Mouse (Mus musculus) heart, embryonic 13.5 days (tissue): ENCODE measurements around the gene Gns. TPM values are rescaled to one million over a fixed set of nuclear protein-coding genes. Genes with fewer than 3 reads are reported as not detected.

Source experiments
- ATAC-seq: fragments of 200-750 bp; cut with Nextera tagmentation; 2 replicates; pipeline ENCODE4 v1.8.0; 2017; ENCODE audit warnings: moderate TSS enrichment; ENCODE audit not compliant: insufficient number of reproducible peaks, low FRiP score, low TSS enrichment; ENCODE audit errors: extremely low read depth
- H3K27ac ChIP-seq: fragments of 300-500 bp; sonication (generic); replicated peaks from 2 replicates; pipeline ENCODE4 v1.5.1; 2015; ENCODE audit warnings: moderate library complexity, mild to moderate bottlenecking, inconsistent platforms
- H3K27me3 ChIP-seq: fragments of 300-500 bp; sonication (generic); replicated peaks from 2 replicates; pipeline ENCODE4 v1.6.1; 2015; ENCODE audit warnings: mild to moderate bottlenecking, inconsistent platforms
- H3K36me3 ChIP-seq: fragments of 300-500 bp; sonication (generic); 2 replicates; pipeline ENCODE4 v1.6.1; 2015; ENCODE audit warnings: mild to moderate bottlenecking, inconsistent platforms
- H3K4me1 ChIP-seq: fragments of 300-500 bp; sonication (generic); 2 replicates; pipeline ENCODE4 v1.6.1; 2015; ENCODE audit warnings: inconsistent platforms
- H3K4me2 ChIP-seq: fragments of 300-500 bp; sonication (generic); 2 replicates; pipeline ENCODE4 v1.6.1; 2015; ENCODE audit warnings: inconsistent platforms, mild to moderate bottlenecking, moderate library complexity
- H3K4me3 ChIP-seq: fragments of 300-500 bp; sonication (generic); 2 replicates; pipeline ENCODE4 v1.5.1; 2015; ENCODE audit warnings: moderate library complexity, mild to moderate bottlenecking, inconsistent platforms
- H3K9ac ChIP-seq: fragments of 300-500 bp; sonication (generic); 2 replicates; pipeline ENCODE4 v1.6.1; 2015; ENCODE audit warnings: inconsistent platforms, mild to moderate bottlenecking, moderate library complexity
- H3K9me3 ChIP-seq: fragments of 300-500 bp; sonication (generic); 2 replicates; pipeline ENCODE4 v1.6.1; 2016; ENCODE audit warnings: inconsistent platforms
- WGBS: fragments of 180-500 bp; shearing (Covaris S2); methylation state at CpG from one replicate; pipeline ENCODE4 v1.1.7; 2015; ENCODE audit warnings: mixed read lengths; 5-methylcytosine and 5-hydroxymethylcytosine counted together
- polyA plus RNA-seq: library from polyadenylated mRNA; unstranded; fragments of >200 nt; fragmentation: Nextera tagmentation; extraction: Ambion mirVana; gene quantifications from 2 replicates; pipeline ENCODE4 v1.2.1, GENCODE M21; 2015

Gns gene
- polyA plus RNA-seq, 1 experiment from 2014 or later, result 30.4 TPM

GRCm38 (mm10) chr10:121381280-121381679 lies 16.4 kb downstream of the Gns start:
- no peak for ATAC-seq
- Histone ChIP-seq H3K36me3 (peaks cover 93% of the 10 kb centered on the region), H3K4me1 (peaks cover 15% of the 10 kb centered on the region), H3K27me3 (no peaks in the 10 kb centered on the region), H3K4me2 (no peak overlapping the region), H3K4me3 (no peak overlapping the region), H3K9me3 (no peaks in the 10 kb centered on the region), H3K9ac (no peak overlapping the region), H3K27ac (no peak overlapping the region)
- WGBS, result 79% methylated on average over 18 of the region's 18 CpGs

- no peaks in the 10 kb centered on the region for H3K9me3 ChIP-seq
- peaks cover 82% of the 10 kb centered on the region for H3K36me3 ChIP-seq
- no peak overlapping the region for H3K27ac ChIP-seq
- ATAC-seq, result no peak
- H3K4me1 ChIP-seq, result peaks cover 30% of the 10 kb centered on the region
- no peaks in the 10 kb centered on the region for H3K27me3 ChIP-seq
- H3K4me3 ChIP-seq, result no peak overlapping the region
- H3K9ac ChIP-seq, result no peak overlapping the region
- no peak overlapping the region for H3K4me2 ChIP-seq
- 90% methylated on average over 13 of the region's 13 CpGs for WGBS
These were observed 19.8 kb downstream of the Gns start for GRCm38 (mm10) chr10:121384710-121385109.

- Histone ChIP-seq H3K9ac (peak overlapping the region; percentile 62; the same call in 1 of the 2 replicates), H3K4me3 (no peak overlapping the region), H3K4me2 (no peak overlapping the region), H3K27ac (peak overlapping the region; percentile 70; the same call in 1 of the 2 replicates), H3K27me3 (no peaks in the 10 kb centered on the region), H3K36me3 (peaks cover 83% of the 10 kb centered on the region), H3K9me3 (no peaks in the 10 kb centered on the region), H3K4me1 (peaks cover 30% of the 10 kb centered on the region)
- no peak for ATAC-seq
- WGBS, result 84% methylated on average over 6 of the region's 6 CpGs
These were observed 20.8 kb downstream of the Gns start for GRCm38 (mm10) chr10:121385695-121386094.

GRCm38 (mm10) chr10:121386347-121386746 lies 21.5 kb downstream of the Gns start:
- no peaks in the 10 kb centered on the region for H3K27me3 ChIP-seq
- peaks cover 83% of the 10 kb centered on the region for H3K36me3 ChIP-seq
- no peaks in the 10 kb centered on the region for H3K9me3 ChIP-seq
- H3K4me2 ChIP-seq, result peak overlapping the region; percentile 43
- peaks cover 30% of the 10 kb centered on the region for H3K4me1 ChIP-seq
- peak overlapping the region; percentile 70 for H3K27ac ChIP-seq
- peak overlapping the region; percentile 62; the same call in 1 of the 2 replicates for H3K9ac ChIP-seq
- no peak overlapping the region for H3K4me3 ChIP-seq
- ATAC-seq, result 0 out of 2 replicates have a peak, but pooled peaks have one; percentile 28
- 19% methylated on average over 9 of the region's 9 CpGs for WGBS

GRCm38 (mm10) chr10:121390602-121391001 lies 25.7 kb downstream of the Gns start:
- Histone ChIP-seq H3K9ac (no peak overlapping the region), H3K36me3 (peaks cover 82% of the 10 kb centered on the region), H3K4me1 (peaks cover 37% of the 10 kb centered on the region), H3K4me2 (no peak overlapping the region), H3K27ac (no peak overlapping the region), H3K4me3 (no peak overlapping the region), H3K27me3 (no peaks in the 10 kb centered on the region), H3K9me3 (no peaks in the 10 kb centered on the region)
- ATAC-seq, result no peak
- 67% methylated on average over 10 of the region's 10 CpGs for WGBS

- H3K27ac ChIP-seq, result no peak overlapping the region
- H3K27me3 ChIP-seq, result no peaks in the 10 kb centered on the region
- H3K9ac ChIP-seq, result no peak overlapping the region
- H3K4me1 ChIP-seq, result peaks cover 29% of the 10 kb centered on the region
- ATAC-seq, result no peak
- 92% methylated on average over 8 of the region's 8 CpGs for WGBS
- H3K4me3 ChIP-seq, result no peak overlapping the region
- no peaks in the 10 kb centered on the region for H3K9me3 ChIP-seq
- no peak overlapping the region for H3K4me2 ChIP-seq
- H3K36me3 ChIP-seq, result peaks cover 94% of the 10 kb centered on the region
These were observed 27.0 kb downstream of the Gns start for GRCm38 (mm10) chr10:121391901-121392300.

GRCm38 (mm10) chr10:121394270-121394669 lies 29.4 kb downstream of the Gns start:
- Histone ChIP-seq H3K27me3 (no peaks in the 10 kb centered on the region), H3K9me3 (no peaks in the 10 kb centered on the region), H3K9ac (0 out of 2 replicates have a peak overlapping the region, but pooled peaks have one; percentile 33), H3K36me3 (peaks cover 79% of the 10 kb centered on the region), H3K4me2 (no peak overlapping the region), H3K27ac (no peak overlapping the region), H3K4me3 (no peak overlapping the region), H3K4me1 (peaks cover 21% of the 10 kb centered on the region)
- ATAC-seq, result no peak
- WGBS, result 72% methylated on average over 6 of the region's 6 CpGs

- Histone ChIP-seq H3K4me3 (no peak overlapping the region), H3K9ac (peak overlapping the region; percentile 33; the same call in 1 of the 2 replicates), H3K27ac (no peak overlapping the region), H3K27me3 (no peaks in the 10 kb centered on the region), H3K9me3 (no peaks in the 10 kb centered on the region), H3K4me1 (peaks cover 21% of the 10 kb centered on the region), H3K4me2 (no peak overlapping the region), H3K36me3 (peaks cover 73% of the 10 kb centered on the region)
- ATAC-seq, result no peak
- 66% methylated on average over 18 of the region's 18 CpGs for WGBS
These were observed 30.0 kb downstream of the Gns start for GRCm38 (mm10) chr10:121394789-121395325.

- no peak for ATAC-seq
- WGBS, result 58% methylated on average over 20 of the region's 20 CpGs
- H3K36me3 ChIP-seq, result peaks cover 65% of the 10 kb centered on the region
- H3K4me2 ChIP-seq, result no peak overlapping the region
- H3K4me1 ChIP-seq, result peaks cover 21% of the 10 kb centered on the region
- H3K27me3 ChIP-seq, result no peaks in the 10 kb centered on the region
- H3K9me3 ChIP-seq, result no peaks in the 10 kb centered on the region
- H3K27ac ChIP-seq, result 0 out of 2 replicates have a peak overlapping the region, but pooled peaks have one; percentile 3
- H3K9ac ChIP-seq, result 0 out of 2 replicates have a peak overlapping the region, but pooled peaks have one; percentile 37
- no peak overlapping the region for H3K4me3 ChIP-seq
These were observed 30.8 kb downstream of the Gns start for GRCm38 (mm10) chr10:121395542-121396176.

GRCm38 (mm10) chr10:121398599-121398998 lies 33.7 kb downstream of the Gns start:
- 81% methylated on average over 7 of the region's 7 CpGs for WGBS
- no peak overlapping the region for H3K4me2 ChIP-seq
- no peak overlapping the region for H3K4me3 ChIP-seq
- H3K9me3 ChIP-seq, result no peaks in the 10 kb centered on the region
- H3K9ac ChIP-seq, result no peak overlapping the region
- H3K27ac ChIP-seq, result no peak overlapping the region
- H3K27me3 ChIP-seq, result no peaks in the 10 kb centered on the region
- peaks cover 21% of the 10 kb centered on the region for H3K4me1 ChIP-seq
- ATAC-seq, result no peak
- peaks cover 44% of the 10 kb centered on the region for H3K36me3 ChIP-seq

- 73% methylated on average over 7 of the region's 7 CpGs for WGBS
- H3K27ac ChIP-seq, result no peak overlapping the region
- no peak overlapping the region for H3K4me2 ChIP-seq
These were observed 36.1 kb downstream of the Gns start for GRCm38 (mm10) chr10:121401005-121401404.

GRCm38 (mm10) chr10:121403104-121403503 lies 38.2 kb downstream of the Gns start:
- H3K36me3 ChIP-seq, result peaks cover 9% of the 10 kb centered on the region
- ATAC-seq, result no peak
- WGBS, result 52% methylated on average over 9 of the region's 9 CpGs
- H3K27ac ChIP-seq, result no peak overlapping the region
- H3K4me1 ChIP-seq, result no peaks in the 10 kb centered on the region
- H3K4me2 ChIP-seq, result no peak overlapping the region
- H3K4me3 ChIP-seq, result no peak overlapping the region
- no peaks in the 10 kb centered on the region for H3K27me3 ChIP-seq
- no peaks in the 10 kb centered on the region for H3K9me3 ChIP-seq
- H3K9ac ChIP-seq, result no peak overlapping the region

More at GRCm38 (mm10) chr10:121401005-121401404, 36.1 kb downstream of the Gns start:
- Histone ChIP-seq H3K9ac (no peak overlapping the region), H3K9me3 (no peaks in the 10 kb centered on the region), H3K36me3 (peaks cover 21% of the 10 kb centered on the region), H3K27me3 (no peaks in the 10 kb centered on the region), H3K4me1 (peaks cover 1% of the 10 kb centered on the region; the same call in 1 of the 2 replicates), H3K4me3 (no peak overlapping the region)
- ATAC-seq, result no peak
